Mouse (Mus musculus): ENCODE results near the gene Ptcd2. TPM values are rescaled to one million over a fixed set of nuclear protein-coding genes. Genes with fewer than 3 reads are reported as not detected.

Gene Ptcd2
- polyA plus RNA-seq, 1 experiment = 10.8 TPM

- TF ChIP-seq CTCF (IDR thresholded peaks at IDR 0.05; ENCODE audit: insufficient read depth, low read length) = no peak
- no peak for TF ChIP-seq POLR2A (IDR thresholded peaks at IDR 0.05; ENCODE audit: borderline replicate concordance, extremely low read depth, low read depth, low read length)
- Histone ChIP-seq H3K4me3 (replicated peaks; ENCODE audit: extremely low read depth, low read depth, low read length) (no peak overlapping the region), H3K4me1 (ENCODE audit: control insufficient read depth, insufficient read depth, low read length) (no peaks in the 10 kb centered on the region)
- no peak for DNase-seq
- 93% methylated on average over 3 of the region's 3 CpGs for WGBS
These were observed 72.5 kb downstream of the Ptcd2 start for GRCm38 (mm10) chr13:99272046-99272445.

Other genes with a start within 250 kb of the Ptcd2 start
- gene Zfp366, start 159.9 kb downstream of the Ptcd2 start, polyA plus RNA-seq (2012; rRNA removed) = 13.6 and 14.5 TPM in 2 replicates
- 7.4 and 9.5 TPM in 2 replicates for gene Mrps27, start 81 bp upstream of the Ptcd2 start, polyA plus RNA-seq (2012; rRNA removed)
- 2.3 and 4.1 TPM in 2 replicates for gene Map1b, start 171.8 kb upstream of the Ptcd2 start, polyA plus RNA-seq (2012; rRNA removed)

All from lung, adult 2 months (tissue).